Mouse (Mus musculus): ENCODE data around the gene Nupl1. TPM values are rescaled to one million over a fixed set of nuclear protein-coding genes. Genes with fewer than 3 reads are reported as not detected.

Nupl1 gene
- polyA plus RNA-seq, 1 experiment, result 0.45 TPM

DNA sequence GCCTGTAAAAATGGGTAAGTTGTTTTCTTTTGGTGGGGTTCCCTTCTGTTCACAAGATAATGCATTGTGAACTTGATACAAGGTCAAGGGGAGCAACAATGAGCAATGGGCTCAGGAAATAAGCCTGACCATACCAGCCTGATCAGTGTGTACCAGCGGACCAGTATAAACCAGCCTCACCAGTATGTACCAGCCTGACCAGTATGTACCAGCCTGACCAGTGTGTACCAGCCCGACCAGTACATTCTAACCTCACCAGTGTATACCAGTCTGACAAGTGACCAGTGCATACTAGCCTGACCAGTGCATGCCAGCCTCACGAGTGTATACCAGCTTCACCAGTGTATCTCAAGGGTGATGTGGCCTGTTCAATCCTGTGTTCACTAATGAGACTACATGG, 87.9 kb downstream of the Nupl1 start:
- TF ChIP-seq POLR2A (IDR thresholded peaks at IDR 0.05; ENCODE audit: borderline replicate concordance, control insufficient read depth, low read depth, low read length) (no peak), CTCF (IDR thresholded peaks at IDR 0.05; ENCODE audit: control insufficient read depth, insufficient read depth, low read length) (no peak)
- Histone ChIP-seq H3K4me1 (ENCODE audit: control insufficient read depth, insufficient read depth, low read length) (no peaks in the 10 kb centered on the region), H3K27ac (ENCODE audit: control insufficient read depth, insufficient read depth, low read depth, low read length, poor library complexity) (no peak overlapping the region), H3K4me3 (replicated peaks; ENCODE audit: control insufficient read depth, low read depth, low read length) (no peak overlapping the region)
- WGBS, result 77% methylated on average over 3 of the region's 3 CpGs

DNA sequence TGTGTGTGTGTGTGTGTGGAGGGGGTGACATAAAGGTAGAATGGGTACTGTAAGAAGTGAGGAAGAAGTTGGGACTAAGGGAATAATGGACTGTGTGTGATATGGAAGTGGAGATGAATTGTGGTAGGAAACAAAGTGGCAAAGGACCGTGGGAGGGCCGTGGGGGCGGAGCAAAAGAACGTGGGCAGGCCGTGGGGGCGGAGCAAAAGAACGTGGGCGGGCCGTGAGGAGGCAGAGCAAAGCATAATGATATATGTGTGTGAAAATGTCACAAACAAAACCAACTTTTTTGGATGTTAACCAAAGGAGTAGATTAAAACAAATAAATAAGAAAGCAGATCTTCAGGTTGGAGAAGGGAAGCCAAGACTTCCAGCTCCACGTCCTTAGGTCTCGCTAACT, 98.9 kb downstream of the Nupl1 start:
- TF ChIP-seq POLR2A (IDR thresholded peaks at IDR 0.05; ENCODE audit: borderline replicate concordance, control insufficient read depth, low read depth, low read length) (no peak), CTCF (IDR thresholded peaks at IDR 0.05; ENCODE audit: control insufficient read depth, insufficient read depth, low read length) (no peak)
- Histone ChIP-seq H3K27ac (ENCODE audit: control insufficient read depth, insufficient read depth, low read depth, low read length, poor library complexity) (no peak overlapping the region), H3K4me1 (ENCODE audit: control insufficient read depth, insufficient read depth, low read length) (no peaks in the 10 kb centered on the region; the same call in 1 of the 2 replicates), H3K4me3 (replicated peaks; ENCODE audit: control insufficient read depth, low read depth, low read length) (no peak overlapping the region)
- 78% methylated on average over 11 of the region's 11 CpGs for WGBS

DNA sequence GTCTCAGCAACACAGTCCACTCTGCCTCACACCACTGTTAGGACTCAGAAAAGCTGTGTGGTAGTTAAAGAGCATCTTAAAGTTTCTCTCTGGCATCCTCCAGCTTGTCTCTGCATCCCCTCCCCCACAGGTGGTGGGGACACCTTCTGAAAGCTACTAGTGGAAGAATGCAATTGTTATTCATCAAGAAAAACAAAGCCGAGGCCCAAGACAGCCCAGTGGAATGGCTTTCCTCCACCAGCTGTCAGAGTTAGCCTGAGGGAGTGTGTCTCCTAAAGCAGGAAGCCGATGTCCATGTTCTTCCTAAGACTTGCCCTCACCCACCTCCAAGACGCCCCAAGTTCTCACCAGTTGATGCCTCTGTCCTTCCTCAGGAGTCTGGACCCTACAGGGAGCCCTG, 102.3 kb downstream of the Nupl1 start:
- no peak overlapping the region for H3K4me3 ChIP-seq (replicated peaks; ENCODE audit: control insufficient read depth, low read depth, low read length)
- no peak overlapping the region for H3K27ac ChIP-seq (ENCODE audit: control insufficient read depth, insufficient read depth, low read depth, low read length, poor library complexity)
- WGBS, result 64% methylated on average over 3 of the region's 3 CpGs
- TF ChIP-seq POLR2A (IDR thresholded peaks at IDR 0.05; ENCODE audit: borderline replicate concordance, control insufficient read depth, low read depth, low read length) (no peak), CTCF (IDR thresholded peaks at IDR 0.05; ENCODE audit: control insufficient read depth, insufficient read depth, low read length) (no peak)
- H3K4me1 ChIP-seq (ENCODE audit: control insufficient read depth, insufficient read depth, low read length), result no peaks in the 10 kb centered on the region; the same call in 1 of the 2 replicates

DNA sequence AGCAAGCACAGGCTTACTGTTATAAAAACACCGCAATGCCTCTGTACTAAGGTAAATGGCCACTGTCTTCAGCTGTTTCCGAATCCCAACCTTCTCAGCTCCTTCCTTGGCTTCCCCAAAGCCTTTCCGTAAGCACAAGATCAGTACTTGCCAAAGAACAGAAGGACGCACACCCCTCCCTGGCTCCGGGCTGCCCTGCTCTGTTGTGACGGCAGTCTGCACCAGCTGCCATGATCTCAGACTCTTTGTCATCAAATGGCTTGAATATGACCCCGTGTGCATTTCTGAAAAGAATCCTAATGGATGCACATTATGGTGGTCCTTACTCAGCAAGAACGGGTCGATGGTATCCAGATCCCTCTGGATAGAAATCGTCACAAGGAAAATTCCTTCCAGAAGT, 108.0 kb downstream of the Nupl1 start:
- no peak for TF ChIP-seq CTCF (IDR thresholded peaks at IDR 0.05; ENCODE audit: control insufficient read depth, insufficient read depth, low read length)
- no peak for TF ChIP-seq POLR2A (IDR thresholded peaks at IDR 0.05; ENCODE audit: borderline replicate concordance, control insufficient read depth, low read depth, low read length)
- 88% methylated on average over 10 of the region's 10 CpGs for WGBS
- H3K4me3 ChIP-seq (replicated peaks; ENCODE audit: control insufficient read depth, low read depth, low read length), result no peak overlapping the region
- H3K27ac ChIP-seq (ENCODE audit: control insufficient read depth, insufficient read depth, low read depth, low read length, poor library complexity), result no peak overlapping the region
- no peaks in the 10 kb centered on the region for H3K4me1 ChIP-seq (ENCODE audit: control insufficient read depth, insufficient read depth, low read length)

DNA sequence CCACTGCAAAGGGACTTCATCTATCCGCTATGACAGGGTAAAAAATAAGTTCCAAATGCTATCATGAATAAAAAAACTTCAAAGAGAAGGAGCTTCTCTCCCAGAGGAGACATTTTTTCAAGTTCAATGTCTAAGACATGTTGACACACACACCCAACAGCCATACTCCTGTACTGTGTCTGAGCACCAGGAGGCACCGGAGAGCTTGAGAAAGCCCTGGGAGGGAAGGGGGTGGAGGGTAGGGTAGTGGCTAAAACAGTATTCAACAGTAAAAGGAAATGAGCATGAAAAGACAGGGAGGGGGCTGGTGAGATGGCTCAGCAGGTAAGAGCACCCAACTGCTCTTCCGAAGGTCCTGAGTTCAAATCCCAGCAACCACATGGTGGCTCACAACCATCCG, 112.9 kb downstream of the Nupl1 start:
- Histone ChIP-seq H3K4me3 (replicated peaks; ENCODE audit: control insufficient read depth, low read depth, low read length) (no peak overlapping the region), H3K27ac (ENCODE audit: control insufficient read depth, insufficient read depth, low read depth, low read length, poor library complexity) (no peak overlapping the region), H3K4me1 (ENCODE audit: control insufficient read depth, insufficient read depth, low read length) (no peaks in the 10 kb centered on the region)
- TF ChIP-seq POLR2A (IDR thresholded peaks at IDR 0.05; ENCODE audit: borderline replicate concordance, control insufficient read depth, low read depth, low read length), result no peak
- TF ChIP-seq CTCF (IDR thresholded peaks at IDR 0.05; ENCODE audit: control insufficient read depth, insufficient read depth, low read length), result no peak
- 71% methylated on average over 4 of the region's 4 CpGs for WGBS

DNA sequence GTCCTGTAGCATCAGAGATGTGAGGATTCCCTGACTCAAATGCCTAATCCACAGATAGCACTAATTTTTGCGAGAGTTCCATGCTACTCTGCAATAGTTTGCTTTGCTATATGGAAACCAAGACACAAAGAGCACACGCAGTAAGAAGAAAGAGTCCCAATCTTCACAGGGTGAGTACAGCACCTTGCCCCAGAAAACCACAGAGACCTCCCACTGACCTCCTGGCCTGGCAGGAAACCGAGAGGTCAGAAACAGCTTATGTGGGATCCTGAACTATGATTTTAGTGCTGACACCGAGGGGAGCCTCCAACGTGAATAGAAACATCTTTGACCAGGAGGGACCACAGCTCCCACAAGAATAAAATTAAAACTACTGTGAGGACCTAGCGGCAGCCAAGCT, 113.4 kb downstream of the Nupl1 start:
- Histone ChIP-seq H3K27ac (ENCODE audit: control insufficient read depth, insufficient read depth, low read depth, low read length, poor library complexity) (no peak overlapping the region), H3K4me1 (ENCODE audit: control insufficient read depth, insufficient read depth, low read length) (no peaks in the 10 kb centered on the region), H3K4me3 (replicated peaks; ENCODE audit: control insufficient read depth, low read depth, low read length) (no peak overlapping the region)
- TF ChIP-seq CTCF (IDR thresholded peaks at IDR 0.05; ENCODE audit: control insufficient read depth, insufficient read depth, low read length) (no peak), POLR2A (IDR thresholded peaks at IDR 0.05; ENCODE audit: borderline replicate concordance, control insufficient read depth, low read depth, low read length) (no peak)
- 26% methylated on average over 6 of the region's 6 CpGs for WGBS

DNA sequence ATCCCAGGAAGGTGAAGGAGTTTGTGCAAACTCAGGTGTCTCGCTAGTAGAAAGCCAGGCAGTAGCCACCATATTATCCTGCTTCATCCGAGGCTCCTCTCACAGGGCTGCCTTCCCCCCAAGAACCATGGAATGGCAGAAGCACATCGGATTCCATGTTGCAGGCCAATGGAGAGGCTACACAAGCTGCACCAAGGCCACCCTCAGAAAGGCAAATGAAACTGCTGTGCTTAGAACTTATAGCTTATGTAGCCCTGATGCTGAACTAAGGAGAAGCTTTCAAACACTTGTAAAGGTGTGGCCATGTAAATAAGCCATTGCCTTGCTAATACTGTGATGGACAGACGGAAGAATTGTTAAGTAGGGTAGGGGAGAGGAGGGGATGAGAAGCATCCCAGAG, 115.4 kb downstream of the Nupl1 start:
- WGBS, result 82% methylated on average over 4 of the region's 4 CpGs
- Histone ChIP-seq H3K4me3 (replicated peaks; ENCODE audit: control insufficient read depth, low read depth, low read length) (no peak overlapping the region), H3K4me1 (ENCODE audit: control insufficient read depth, insufficient read depth, low read length) (no peaks in the 10 kb centered on the region; the same call in none of the 2 replicates), H3K27ac (ENCODE audit: control insufficient read depth, insufficient read depth, low read depth, low read length, poor library complexity) (no peak overlapping the region)
- TF ChIP-seq POLR2A (IDR thresholded peaks at IDR 0.05; ENCODE audit: borderline replicate concordance, control insufficient read depth, low read depth, low read length) (no peak), CTCF (IDR thresholded peaks at IDR 0.05; ENCODE audit: control insufficient read depth, insufficient read depth, low read length) (no peak)

DNA sequence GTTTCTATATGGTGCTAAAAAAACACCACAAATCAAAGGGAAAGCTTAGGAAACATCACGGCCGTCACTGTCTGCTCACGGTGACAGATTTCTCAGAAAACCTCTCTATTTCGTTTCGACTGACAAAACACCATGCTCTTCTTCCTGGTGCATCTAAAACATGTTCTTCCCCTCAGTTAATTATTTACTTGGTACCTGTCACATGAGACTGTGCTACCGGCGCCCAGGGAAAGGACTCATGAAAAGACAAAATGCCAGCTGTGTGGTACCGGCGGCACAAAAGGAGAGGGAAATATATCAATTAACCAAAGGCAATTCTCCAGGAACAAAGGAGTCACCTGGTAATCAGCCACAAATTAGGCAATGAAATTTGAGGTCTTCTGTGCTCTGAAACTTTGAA, 116.5 kb downstream of the Nupl1 start:
- H3K4me1 ChIP-seq (ENCODE audit: control insufficient read depth, insufficient read depth, low read length), result peaks cover under 1% of the 10 kb centered on the region
- H3K27ac ChIP-seq (ENCODE audit: control insufficient read depth, insufficient read depth, low read depth, low read length, poor library complexity), result no peak overlapping the region
- H3K4me3 ChIP-seq (replicated peaks; ENCODE audit: control insufficient read depth, low read depth, low read length), result no peak overlapping the region
- TF ChIP-seq POLR2A (IDR thresholded peaks at IDR 0.05; ENCODE audit: borderline replicate concordance, control insufficient read depth, low read depth, low read length), result no peak
- TF ChIP-seq CTCF (IDR thresholded peaks at IDR 0.05; ENCODE audit: control insufficient read depth, insufficient read depth, low read length), result no peak
- 82% methylated on average over 9 of the region's 9 CpGs for WGBS

Other genes starting within 250 kb of the Nupl1 start
- gene Atp8a2, start 54.3 kb downstream of the Nupl1 start, polyA plus RNA-seq (2011; ENCODE audit: insufficient read depth, insufficient read length, low replicate concordance, missing spikeins), result 0.11 and 0.20 TPM in 2 replicates
- gene Gm49336, start 76 bp upstream of the Nupl1 start, polyA plus RNA-seq (2011; ENCODE audit: insufficient read depth, insufficient read length, low replicate concordance, missing spikeins), result 13.9 and 15.1 TPM in 2 replicates
- 10.6 and 18.6 TPM in 2 replicates for gene Mtmr6, start 13.8 kb upstream of the Nupl1 start, polyA plus RNA-seq (2011; ENCODE audit: insufficient read depth, insufficient read length, low replicate concordance, missing spikeins)
- gene Amer2, start 121.8 kb upstream of the Nupl1 start, polyA plus RNA-seq (2011; ENCODE audit: insufficient read depth, insufficient read length, low replicate concordance, missing spikeins), result 0.70 and 2.5 TPM in 2 replicates